Mouse (Mus musculus) layer of hippocampus, adult 11-12 months (tissue): ENCODE results near the gene Gm20388.
A peak's percentile ranks its signal among the peaks of the same experiment; 100 is the strongest.

Experiments used
- DNase-seq: peaks from one replicate; pipeline ENCODE4 v3.0.0; 2022; ENCODE audit warnings: low spot score

The Gm20388 gene

GRCm38 (mm10) chr8:124184078-124184477 lies 4273.4 kb downstream of the Gm20388 start:
- DNase-seq: no peak

GRCm38 (mm10) chr8:124184507-124184906 lies 4273.9 kb downstream of the Gm20388 start:
- no peak for DNase-seq

- DNase-seq: no peak
Observed at GRCm38 (mm10) chr8:124185081-124185480, 4274.4 kb downstream of the Gm20388 start.

DNA sequence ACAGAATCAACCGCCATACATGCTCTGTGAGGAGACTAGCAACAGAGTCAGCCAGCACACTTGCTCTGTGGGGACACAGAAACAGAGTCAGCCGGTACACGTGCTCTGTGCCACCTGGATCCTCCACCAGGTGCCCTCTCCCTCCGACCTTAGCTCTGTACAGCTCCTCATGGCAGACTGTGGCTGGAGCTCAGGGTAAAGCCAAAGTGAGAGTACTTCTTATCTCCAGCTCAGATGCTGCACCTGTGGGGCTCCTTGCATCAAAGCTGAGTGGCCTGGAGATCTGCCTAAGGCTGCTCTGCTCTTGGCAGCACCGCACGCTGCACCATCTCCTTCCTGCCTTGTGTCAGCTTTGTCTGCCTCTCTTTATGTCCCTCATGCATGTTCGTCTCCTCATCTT lies 4279.7 kb downstream of the Gm20388 start:
- no peak for DNase-seq

DNA sequence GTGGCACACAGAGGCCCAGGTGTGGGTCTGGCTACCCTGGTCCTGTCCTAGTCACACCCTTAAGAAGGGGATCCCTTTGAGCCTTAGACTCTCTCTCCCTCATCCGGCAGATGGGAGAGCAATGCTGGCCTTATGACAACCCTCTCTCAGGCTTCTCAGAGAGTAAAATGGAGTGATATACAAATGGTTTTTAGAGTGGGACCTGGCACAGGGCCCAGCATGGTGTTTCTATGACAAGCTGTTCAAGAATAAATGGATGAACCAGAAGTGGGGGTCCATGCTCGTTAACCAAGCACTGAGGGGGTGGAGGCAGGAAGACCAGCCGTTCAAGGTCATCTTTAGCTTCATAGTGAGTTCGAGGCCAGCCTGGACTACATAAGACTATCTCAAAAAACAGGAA lies 4281.6 kb downstream of the Gm20388 start:
- DNase-seq: peak; percentile 37

DNA sequence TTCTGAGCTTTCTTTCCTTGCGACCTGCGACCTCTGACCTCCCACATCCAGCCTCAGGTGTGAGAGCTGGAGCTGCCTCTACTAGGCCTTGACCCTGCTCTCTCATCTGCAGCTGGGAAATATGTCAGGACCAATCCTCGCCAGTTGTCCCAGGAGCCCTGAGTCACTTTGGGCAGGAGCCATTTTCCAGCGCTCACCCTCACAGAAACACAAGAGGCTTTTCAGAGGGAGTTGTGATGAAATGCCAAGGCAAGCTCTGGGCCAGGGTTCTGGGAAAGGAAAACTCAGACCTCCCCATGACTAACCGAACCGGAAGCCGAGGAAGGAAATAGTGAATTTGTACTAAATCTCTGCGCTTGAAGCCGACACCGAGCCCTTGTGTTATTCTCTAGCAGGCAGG lies 4282.3 kb downstream of the Gm20388 start:
- peak; percentile 68 for DNase-seq

DNA sequence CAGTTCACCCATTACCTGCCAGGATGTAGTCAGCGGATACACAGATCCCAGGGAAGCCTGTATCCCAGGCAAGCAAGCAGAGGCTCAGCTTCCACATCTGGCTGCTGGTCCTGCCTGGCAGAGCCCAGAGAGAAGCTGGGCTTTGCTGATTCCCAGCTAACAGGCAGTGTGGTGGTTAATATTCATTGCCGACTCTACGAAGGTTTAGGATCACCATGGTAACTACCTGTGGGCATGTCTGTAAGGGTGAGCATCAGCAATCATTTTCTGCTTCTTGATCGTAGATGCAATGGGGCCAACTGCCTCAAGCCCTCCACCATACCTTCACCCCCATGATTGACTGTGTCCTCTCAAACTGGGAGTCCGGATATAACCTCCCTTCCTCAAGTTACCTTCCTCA lies 4283.4 kb downstream of the Gm20388 start:
- no peak for DNase-seq

GRCm38 (mm10) chr8:124196195-124196594 lies 4285.6 kb downstream of the Gm20388 start:
- DNase-seq: no peak

DNA sequence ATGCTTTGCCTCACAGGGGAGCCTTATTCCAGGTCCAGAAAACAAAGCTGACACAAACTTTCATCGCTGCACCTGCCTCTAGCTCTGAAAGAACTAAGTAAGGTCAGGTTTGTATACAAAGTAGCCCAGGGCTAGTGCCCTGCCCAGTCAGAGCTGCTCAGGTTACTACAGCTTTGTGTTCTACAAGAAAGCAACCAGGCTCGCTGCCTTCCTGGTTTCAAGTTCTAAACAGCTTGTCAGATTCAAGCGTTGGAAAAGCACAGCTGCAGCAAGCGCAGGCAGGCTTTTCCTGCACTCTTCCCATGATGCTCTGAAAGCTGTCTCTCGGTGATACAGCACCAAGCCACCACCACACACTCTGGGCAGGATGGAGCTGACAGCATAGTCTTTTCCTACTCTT lies 4286.2 kb downstream of the Gm20388 start:
- peak; percentile 26 for DNase-seq

GRCm38 (mm10) chr8:124198230-124198629 lies 4287.6 kb downstream of the Gm20388 start:
- no peak for DNase-seq

DNA sequence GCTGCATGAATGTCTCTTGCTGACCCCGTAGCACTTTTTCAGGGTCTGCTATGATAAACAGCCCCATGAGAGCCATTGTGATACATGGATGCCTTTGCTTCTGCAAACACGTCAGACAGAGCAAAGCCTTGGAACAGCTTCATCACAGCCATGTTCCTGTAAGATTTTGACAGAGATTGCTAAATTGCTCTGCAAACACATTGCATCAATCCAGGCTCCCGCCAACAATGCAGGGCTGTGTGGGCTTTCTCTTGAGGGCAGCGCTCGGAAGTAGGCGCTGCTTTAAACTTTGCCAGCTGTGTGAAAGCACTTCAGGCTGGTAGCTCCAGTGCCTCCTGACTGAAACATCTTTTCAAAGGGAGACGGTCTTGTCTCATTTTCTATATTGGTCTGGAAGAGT lies 4289.8 kb downstream of the Gm20388 start:
- no peak for DNase-seq

DNA sequence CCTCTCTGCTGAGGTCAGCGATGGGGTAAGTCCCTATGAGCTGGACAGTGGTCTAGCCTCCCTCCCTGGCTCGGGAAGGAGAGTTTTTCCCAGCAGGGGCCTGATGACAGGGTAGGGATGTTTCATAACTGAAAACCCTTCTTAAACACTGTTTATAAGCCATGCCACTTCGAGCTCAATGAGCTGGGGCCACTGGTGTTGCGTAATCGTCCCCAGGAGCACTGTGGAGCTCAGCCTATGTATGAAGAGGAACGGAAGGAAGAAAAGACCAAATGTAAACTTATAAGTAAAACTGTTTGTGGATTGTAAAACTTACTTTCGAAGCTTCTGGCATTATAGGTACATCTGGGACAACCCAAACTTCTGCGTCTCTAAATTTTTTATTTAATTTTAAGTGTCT lies 4291.1 kb downstream of the Gm20388 start:
- DNase-seq: no peak

DNA sequence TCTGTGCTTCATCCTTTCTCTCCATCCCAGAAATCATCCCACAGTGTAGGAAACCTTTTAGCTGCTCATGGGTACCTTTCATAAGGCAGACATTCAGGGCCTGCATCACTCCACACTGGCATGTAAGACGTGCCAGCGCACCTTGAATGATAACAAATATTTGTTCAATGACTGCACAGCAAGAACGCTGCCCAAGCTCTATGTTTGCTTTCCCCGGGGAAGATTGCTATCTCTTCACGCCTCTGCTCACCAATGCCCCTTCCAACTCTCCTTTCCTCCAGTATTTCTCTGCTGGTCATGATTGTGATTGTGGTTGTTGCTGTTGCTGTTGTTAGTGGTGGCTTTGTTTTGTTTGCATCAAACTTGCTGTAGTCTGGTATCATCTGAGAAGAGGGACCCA lies 4292.3 kb downstream of the Gm20388 start:
- no peak for DNase-seq

DNA sequence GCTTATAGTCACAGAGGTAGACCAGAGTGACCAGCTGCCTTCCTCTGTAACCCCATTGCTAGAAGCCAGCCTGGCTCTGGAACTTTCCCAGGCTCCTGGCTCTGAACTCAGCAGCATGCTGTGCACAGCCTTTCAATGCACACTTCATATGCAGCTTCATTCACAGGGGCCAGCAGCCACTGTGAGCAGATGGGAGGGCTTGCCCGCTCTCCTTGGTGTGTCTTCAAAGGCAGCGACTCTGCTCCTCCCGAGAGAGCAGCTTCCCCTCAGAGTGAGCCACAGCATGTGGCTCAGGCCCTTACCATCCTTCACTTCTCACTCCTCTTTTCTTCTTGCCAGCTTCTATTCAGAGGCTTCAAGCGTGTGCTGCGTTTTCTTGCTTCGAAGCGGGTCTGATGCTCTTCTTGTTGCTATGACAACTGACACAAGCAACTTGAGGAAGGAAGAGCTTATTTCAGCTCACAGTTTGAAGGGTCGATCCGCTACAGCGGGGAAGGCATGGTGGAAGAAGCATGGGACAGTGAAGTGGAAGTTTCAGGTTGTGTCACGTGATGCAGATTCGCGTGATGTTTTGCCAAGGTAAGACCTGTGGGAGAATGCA lies 4293.5 kb downstream of the Gm20388 start:
- no peak for DNase-seq

GRCm38 (mm10) chr8:124212148-124212547 lies 4301.5 kb downstream of the Gm20388 start:
- DNase-seq: no peak

- DNase-seq: no peak
Observed at GRCm38 (mm10) chr8:124216951-124217350, 4306.3 kb downstream of the Gm20388 start.

DNA sequence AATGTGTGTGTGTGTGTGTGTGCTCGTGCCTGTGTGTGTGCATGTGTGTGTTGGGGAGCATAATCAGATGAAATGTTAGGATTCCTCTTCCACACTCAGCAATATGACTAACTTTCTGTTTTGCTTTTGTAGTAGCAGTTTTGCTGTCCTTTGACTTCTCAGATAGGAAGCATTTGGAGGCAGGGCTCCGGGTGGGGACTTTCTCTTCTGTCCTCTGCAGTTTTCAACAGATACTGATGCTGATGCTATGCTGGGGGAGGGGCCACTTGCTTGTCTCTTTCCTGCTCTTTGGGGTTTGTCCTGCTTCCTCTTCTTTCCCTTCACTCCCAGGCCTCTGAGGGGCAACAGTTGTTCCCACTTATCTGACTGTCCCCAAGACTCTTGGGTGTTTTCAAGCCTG lies 4319.2 kb downstream of the Gm20388 start:
- DNase-seq: no peak

GRCm38 (mm10) chr8:124230496-124231175 lies 4320.0 kb downstream of the Gm20388 start:
- DNase-seq: no peak

GRCm38 (mm10) chr8:124231176-124231484 lies 4320.5 kb downstream of the Gm20388 start, which contains the start of gene Galnt2:
Gene Galnt2 (plus strand): TSS chr8:124231391.
- DNase-seq: peak; percentile 94

- DNase-seq: peak; percentile 63
Observed at GRCm38 (mm10) chr8:124231485-124232279, 4321.0 kb downstream of the Gm20388 start.

DNA sequence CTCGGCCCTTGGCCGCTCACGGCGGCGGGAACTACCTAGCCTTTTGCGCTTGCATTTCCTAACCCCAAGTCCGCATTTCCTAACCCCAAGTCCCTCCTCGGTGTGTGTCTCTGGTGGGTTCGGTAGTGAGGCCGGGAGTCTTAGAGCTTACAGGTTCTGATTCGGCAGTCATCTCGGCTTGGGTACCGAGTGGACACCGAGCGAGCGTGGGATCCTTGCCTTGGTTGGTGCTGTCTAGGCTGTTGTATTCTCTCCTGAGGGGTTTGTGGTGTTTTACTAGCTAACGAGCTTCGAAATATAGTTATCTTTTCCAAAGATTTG lies 4321.6 kb downstream of the Gm20388 start:
- no peak for DNase-seq

- DNase-seq: no peak
Observed at GRCm38 (mm10) chr8:124234496-124234895, 4323.9 kb downstream of the Gm20388 start.

DNA sequence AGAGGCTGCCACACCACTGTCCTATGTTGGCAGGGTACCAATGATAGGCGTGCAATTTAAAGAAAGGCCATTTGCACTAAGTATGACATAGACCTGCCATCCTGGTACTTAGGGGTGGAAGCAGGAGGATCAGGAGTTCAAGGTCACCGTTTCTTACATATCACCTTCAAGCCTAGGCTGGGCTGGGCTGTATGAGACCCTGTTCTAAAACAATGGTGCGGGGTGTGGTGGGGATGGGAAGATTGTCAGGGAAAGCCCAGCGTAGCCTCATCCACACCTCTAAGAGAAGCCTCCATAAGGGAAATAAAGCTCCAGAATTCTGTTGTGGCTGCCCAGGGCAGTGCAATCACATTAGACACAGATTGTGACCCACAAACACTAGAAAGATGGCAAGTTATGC lies 4324.9 kb downstream of the Gm20388 start:
- no peak for DNase-seq
